Mouse (Mus musculus): ENCODE measurements around the gene Zfp91. TPM values are rescaled to one million over a fixed set of nuclear protein-coding genes. Genes with fewer than 3 reads are reported as not detected.

Zfp91 gene
- 7.2 and 7.5 TPM in 2 replicates for polyA plus RNA-seq (2012; rRNA removed)

GRCm38 (mm10) chr19:12795511-12796327, at the start of gene Zfp91, which contains the start of gene Lpxn:
Zfp91 (minus strand) TSS chr19:12796126.
Lpxn (plus strand) TSS chr19:12796193.
- TF ChIP-seq CTCF (IDR thresholded peaks at IDR 0.05; ENCODE audit: extremely low read depth, insufficient read depth, insufficient read length, insufficient replicate concordance) (no peak), POLR2A (IDR thresholded peaks at IDR 0.05; ENCODE audit: low read depth, low read length) (peak; percentile 51; the same call in 1 of the 2 replicates)
- under 1% methylated on average over 75 of the region's 76 CpGs for WGBS
- peak; percentile 93 for DNase-seq (ENCODE audit: low read depth in 1 of 2, low spot score in 2 of 2)
- Histone ChIP-seq H3K4me3 (ENCODE audit: extremely low read depth, insufficient read depth, insufficient read length) (peak within 1 kb of the TSS; percentile 95), H3K36me3 (ENCODE audit: control insufficient read depth, insufficient read depth, low read length) (no peaks in the 10 kb centered on the region), H3K4me1 (ENCODE audit: control insufficient read depth, insufficient read depth, insufficient read length) (peaks cover 2% of the 10 kb centered on the region), H3K27ac (ENCODE audit: insufficient read depth, low read length) (peak within 1 kb of the TSS; percentile 100), H3K27me3 (ENCODE audit: control insufficient read depth, insufficient read depth, low read length) (no peaks in the 10 kb centered on the region)

GRCm38 (mm10) chr19:12838507-12838906, 42.6 kb upstream of the Zfp91 start:
- Histone ChIP-seq H3K27ac (ENCODE audit: insufficient read depth, low read length) (no peak overlapping the region), H3K36me3 (ENCODE audit: control insufficient read depth, insufficient read depth, low read length) (peaks cover 4% of the 10 kb centered on the region), H3K4me1 (ENCODE audit: control insufficient read depth, insufficient read depth, insufficient read length) (no peaks in the 10 kb centered on the region), H3K27me3 (ENCODE audit: control insufficient read depth, insufficient read depth, low read length) (no peaks in the 10 kb centered on the region), H3K4me3 (ENCODE audit: extremely low read depth, insufficient read depth, insufficient read length) (no peak overlapping the region)
- DNase-seq (ENCODE audit: low read depth in 1 of 2, low spot score in 2 of 2) = no peak
- no peak for TF ChIP-seq POLR2A (IDR thresholded peaks at IDR 0.05; ENCODE audit: low read depth, low read length)
- TF ChIP-seq CTCF (IDR thresholded peaks at IDR 0.05; ENCODE audit: extremely low read depth, insufficient read depth, insufficient read length, insufficient replicate concordance) = no peak
- 75% methylated on average over 1 of the region's 1 CpGs for WGBS

- no peaks in the 10 kb centered on the region; the same call in 1 of the 2 replicates for H3K4me1 ChIP-seq (ENCODE audit: control insufficient read depth, insufficient read depth, insufficient read length)
- WGBS = 9% methylated on average over 3 of the region's 3 CpGs
- DNase-seq (ENCODE audit: low read depth in 1 of 2, low spot score in 2 of 2) = peak in 1 of 2 experiments; percentile 60
These were observed 37.7 kb upstream of the Zfp91 start for GRCm38 (mm10) chr19:12833625-12834024.

GRCm38 (mm10) chr19:12831559-12831958, 35.6 kb upstream of the Zfp91 start:
- H3K27ac ChIP-seq (ENCODE audit: insufficient read depth, low read length) = no peak overlapping the region
- no peak for DNase-seq (ENCODE audit: low read depth in 1 of 2, low spot score in 2 of 2)
- H3K36me3 ChIP-seq (ENCODE audit: control insufficient read depth, insufficient read depth, low read length) = peaks cover 25% of the 10 kb centered on the region
- TF ChIP-seq CTCF (IDR thresholded peaks at IDR 0.05; ENCODE audit: extremely low read depth, insufficient read depth, insufficient read length, insufficient replicate concordance) (no peak), POLR2A (IDR thresholded peaks at IDR 0.05; ENCODE audit: low read depth, low read length) (no peak)
- H3K4me3 ChIP-seq (ENCODE audit: extremely low read depth, insufficient read depth, insufficient read length) = no peak overlapping the region
- H3K4me1 ChIP-seq (ENCODE audit: control insufficient read depth, insufficient read depth, insufficient read length) = no peaks in the 10 kb centered on the region; the same call in 1 of the 2 replicates
- H3K27me3 ChIP-seq (ENCODE audit: control insufficient read depth, insufficient read depth, low read length) = no peaks in the 10 kb centered on the region
- 74% methylated on average over 1 of the region's 1 CpGs for WGBS

More at GRCm38 (mm10) chr19:12833625-12834024, 37.7 kb upstream of the Zfp91 start:
- no peak overlapping the region for H3K4me3 ChIP-seq (ENCODE audit: extremely low read depth, insufficient read depth, insufficient read length)
- TF ChIP-seq POLR2A (IDR thresholded peaks at IDR 0.05; ENCODE audit: low read depth, low read length) = no peak
- no peaks in the 10 kb centered on the region for H3K27me3 ChIP-seq (ENCODE audit: control insufficient read depth, insufficient read depth, low read length)
- peaks cover 21% of the 10 kb centered on the region for H3K36me3 ChIP-seq (ENCODE audit: control insufficient read depth, insufficient read depth, low read length)
- no peak overlapping the region for H3K27ac ChIP-seq (ENCODE audit: insufficient read depth, low read length)

GRCm38 (mm10) chr19:12830823-12831430, 35.0 kb upstream of the Zfp91 start:
- Histone ChIP-seq H3K4me3 (ENCODE audit: extremely low read depth, insufficient read depth, insufficient read length) (no peak overlapping the region), H3K36me3 (ENCODE audit: control insufficient read depth, insufficient read depth, low read length) (peaks cover 25% of the 10 kb centered on the region), H3K27me3 (ENCODE audit: control insufficient read depth, insufficient read depth, low read length) (no peaks in the 10 kb centered on the region), H3K4me1 (ENCODE audit: control insufficient read depth, insufficient read depth, insufficient read length) (no peaks in the 10 kb centered on the region; the same call in 1 of the 2 replicates), H3K27ac (ENCODE audit: insufficient read depth, low read length) (no peak overlapping the region)
- TF ChIP-seq POLR2A (IDR thresholded peaks at IDR 0.05; ENCODE audit: low read depth, low read length) = no peak
- TF ChIP-seq CTCF (IDR thresholded peaks at IDR 0.05; ENCODE audit: extremely low read depth, insufficient read depth, insufficient read length, insufficient replicate concordance) = no peak
- WGBS = 81% methylated on average over 2 of the region's 2 CpGs
- no peak for DNase-seq (ENCODE audit: low read depth in 1 of 2, low spot score in 2 of 2)

- no peaks in the 10 kb centered on the region for H3K4me1 ChIP-seq (ENCODE audit: control insufficient read depth, insufficient read depth, insufficient read length)
- WGBS = 83% methylated on average over 4 of the region's 4 CpGs
- no peak overlapping the region for H3K4me3 ChIP-seq (ENCODE audit: extremely low read depth, insufficient read depth, insufficient read length)
- H3K27me3 ChIP-seq (ENCODE audit: control insufficient read depth, insufficient read depth, low read length) = no peaks in the 10 kb centered on the region
- TF ChIP-seq POLR2A (IDR thresholded peaks at IDR 0.05; ENCODE audit: low read depth, low read length) = no peak
- TF ChIP-seq CTCF (IDR thresholded peaks at IDR 0.05; ENCODE audit: extremely low read depth, insufficient read depth, insufficient read length, insufficient replicate concordance) = no peak
- no peak for DNase-seq (ENCODE audit: low read depth in 1 of 2, low spot score in 2 of 2)
- H3K36me3 ChIP-seq (ENCODE audit: control insufficient read depth, insufficient read depth, low read length) = peaks cover 19% of the 10 kb centered on the region
- H3K27ac ChIP-seq (ENCODE audit: insufficient read depth, low read length) = no peak overlapping the region
These were observed 28.6 kb upstream of the Zfp91 start for GRCm38 (mm10) chr19:12824549-12824948.

Data from spleen, adult 2 months (tissue).